Mouse (Mus musculus): ENCODE data around the gene Sntb2. TPM values are rescaled to one million over a fixed set of nuclear protein-coding genes. Genes with fewer than 3 reads are reported as not detected.
A peak's percentile ranks its signal among the peaks of the same experiment; 100 is the strongest.
"Not testable (repeated sequence)": the region's sequence is repeated elsewhere in the genome, so short reads cannot be mapped to it uniquely, and the experiment has no call there.

Gene Sntb2
- total and polyA plus RNA-seq, 3 experiments, result 3.6 to 3.8 TPM; not detected in 1

DNA sequence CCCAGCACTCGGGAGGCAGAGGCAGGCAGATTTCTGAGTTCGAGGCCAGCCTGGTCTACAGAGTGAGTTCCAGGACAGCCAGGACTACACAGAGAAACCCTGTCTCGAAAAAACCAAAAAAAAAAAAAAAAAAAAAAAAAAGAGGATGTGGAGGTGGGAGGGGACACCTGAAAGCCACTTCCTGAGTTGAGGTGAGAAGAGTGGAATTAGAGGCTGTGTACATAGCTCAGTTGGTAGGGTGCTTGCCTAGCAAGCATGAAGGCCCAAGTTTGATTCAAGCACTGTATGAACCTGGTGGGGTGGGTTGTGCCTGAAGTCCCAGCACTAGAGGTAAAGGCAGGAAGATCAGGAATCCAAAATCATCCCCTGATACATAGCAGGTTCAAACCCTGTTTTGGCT, 38.0 kb downstream of the Sntb2 start:
- H3K4me3 ChIP-seq (ENCODE audit: control insufficient read depth in 1 of 2, insufficient read depth in 1 of 2, low read depth in 2 of 2, low read length in 2 of 2); H3K79me2 ChIP-seq (ENCODE audit: control insufficient read depth, insufficient read depth, low read length, poor library complexity); H3K9ac ChIP-seq (ENCODE audit: control insufficient read depth, low read depth, low read length, poor library complexity, severe bottlenecking); H3K27me3 ChIP-seq (ENCODE audit: control insufficient read depth in 1 of 2, insufficient read depth in 2 of 2, low read length in 2 of 2); H3K27ac ChIP-seq (ENCODE audit: control insufficient read depth, low read depth, low read length); H3K9me3 ChIP-seq (replicated peaks; ENCODE audit: insufficient read depth, low read length): not testable (repeated sequence)
- peak; percentile 44 for DNase-seq (ENCODE audit: low read depth, low spot score)
- peaks cover 0 to 24% of the 10 kb centered on the region in 2 experiments; a peak in 2 of 4 replicates for H3K36me3 ChIP-seq (ENCODE audit: control insufficient read depth in 1 of 2, insufficient read depth in 2 of 2, low read length in 2 of 2)
- H3K4me1 ChIP-seq (ENCODE audit: control insufficient read depth in 1 of 2, insufficient read depth in 2 of 2, low read length in 2 of 2), result peaks cover 15 to 25% of the 10 kb centered on the region in 2 experiments
- peak; percentile 85 for TF ChIP-seq ZNF384 (IDR thresholded peaks at IDR 0.05; ENCODE audit: low read depth, low read length)

DNA sequence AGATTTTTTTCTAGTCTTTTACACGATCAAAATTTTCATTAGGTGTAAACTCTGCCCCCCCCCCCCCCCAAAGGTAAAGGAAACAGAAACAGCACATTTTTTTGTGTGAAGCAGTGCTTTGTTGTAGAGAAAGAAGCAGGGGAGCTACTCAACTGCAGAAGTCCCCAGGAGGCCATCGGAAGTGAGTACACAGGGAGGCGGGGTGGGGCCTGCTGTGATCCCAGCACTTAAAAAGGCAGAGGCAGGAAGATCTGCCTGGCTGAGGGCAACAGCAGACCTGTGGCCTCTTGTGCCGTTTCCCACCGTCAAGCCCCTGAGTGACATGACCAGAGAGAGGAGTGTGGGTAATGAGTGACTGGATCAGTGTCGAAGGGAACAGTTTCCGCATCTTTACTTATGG, 39.2 kb downstream of the Sntb2 start:
- H3K36me3 ChIP-seq (ENCODE audit: control insufficient read depth in 1 of 2, insufficient read depth in 2 of 2, low read length in 2 of 2), result peaks cover 0 to 24% of the 10 kb centered on the region in 2 experiments; a peak in 2 of 4 replicates
- no peak overlapping the region for H3K27ac ChIP-seq (ENCODE audit: control insufficient read depth, low read depth, low read length)
- H3K4me3 ChIP-seq (ENCODE audit: control insufficient read depth in 1 of 2, insufficient read depth in 1 of 2, low read depth in 2 of 2, low read length in 2 of 2), result no peak overlapping the region
- DNase-seq (ENCODE audit: low read depth, low spot score), result no peak
- H3K79me2 ChIP-seq (ENCODE audit: control insufficient read depth, insufficient read depth, low read length, poor library complexity), result no peaks in the 10 kb centered on the region
- no peak for TF ChIP-seq RAD21 (IDR thresholded peaks at IDR 0.05; ENCODE audit: low read depth, low read length)
- no peak for TF ChIP-seq SIN3A (IDR thresholded peaks at IDR 0.05; ENCODE audit: low read length)
- no peak for TF ChIP-seq JUND (IDR thresholded peaks at IDR 0.05; ENCODE audit: low read depth, low read length)
- TF ChIP-seq NRF1 (IDR thresholded peaks at IDR 0.05; ENCODE audit: insufficient read depth, low read depth, low read length, poor library complexity, severe bottlenecking), result no peak
- TF ChIP-seq MYB (IDR thresholded peaks at IDR 0.05; ENCODE audit: low read depth, low read length), result no peak
- no peak for TF ChIP-seq ZC3H11A (IDR thresholded peaks at IDR 0.05; ENCODE audit: low read depth, low read length)
- TF ChIP-seq ZNF384 (IDR thresholded peaks at IDR 0.05; ENCODE audit: low read depth, low read length), result no peak
- H3K9ac ChIP-seq (ENCODE audit: control insufficient read depth, low read depth, low read length, poor library complexity, severe bottlenecking), result no peak overlapping the region
- peaks cover 15 to 25% of the 10 kb centered on the region in 2 experiments for H3K4me1 ChIP-seq (ENCODE audit: control insufficient read depth in 1 of 2, insufficient read depth in 2 of 2, low read length in 2 of 2)
- no peaks in the 10 kb centered on the region for H3K27me3 ChIP-seq (ENCODE audit: control insufficient read depth in 1 of 2, insufficient read depth in 2 of 2, low read length in 2 of 2)
- no peaks in the 10 kb centered on the region for H3K9me3 ChIP-seq (replicated peaks; ENCODE audit: insufficient read depth, low read length)

DNA sequence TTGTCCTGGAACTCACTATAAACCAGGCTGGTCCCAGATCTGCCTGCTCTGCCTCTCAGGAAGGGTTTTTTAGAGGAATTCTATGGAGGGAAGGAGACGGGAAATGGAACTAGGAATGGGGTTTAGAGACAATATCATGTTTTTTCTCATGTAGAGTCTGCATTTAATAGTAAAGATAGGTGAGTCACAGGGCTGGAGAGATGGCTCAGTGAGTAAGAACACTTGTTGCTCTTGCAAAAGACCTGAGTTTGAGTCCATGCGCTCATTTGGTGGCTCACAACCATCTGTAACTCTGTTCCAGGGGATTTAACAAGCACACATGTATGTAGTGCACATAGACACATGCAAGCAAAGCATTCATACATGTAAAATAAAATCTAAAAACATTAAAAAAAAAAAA, 40.2 kb downstream of the Sntb2 start:
- Histone ChIP-seq H3K9me3 (replicated peaks; ENCODE audit: insufficient read depth, low read length) (no peaks in the 10 kb centered on the region), H3K79me2 (ENCODE audit: control insufficient read depth, insufficient read depth, low read length, poor library complexity) (no peaks in the 10 kb centered on the region), H3K27ac (ENCODE audit: control insufficient read depth, low read depth, low read length) (no peak overlapping the region), H3K4me3 (ENCODE audit: control insufficient read depth in 1 of 2, insufficient read depth in 1 of 2, low read depth in 2 of 2, low read length in 2 of 2) (no peak overlapping the region), H3K27me3 (ENCODE audit: control insufficient read depth in 1 of 2, insufficient read depth in 2 of 2, low read length in 2 of 2) (no peaks in the 10 kb centered on the region), H3K36me3 (ENCODE audit: control insufficient read depth in 1 of 2, insufficient read depth in 2 of 2, low read length in 2 of 2) (peaks cover 0 to 24% of the 10 kb centered on the region in 2 experiments; a peak in 2 of 4 replicates), H3K4me1 (ENCODE audit: control insufficient read depth in 1 of 2, insufficient read depth in 2 of 2, low read length in 2 of 2) (peaks cover 15 to 25% of the 10 kb centered on the region in 2 experiments), H3K9ac (ENCODE audit: control insufficient read depth, low read depth, low read length, poor library complexity, severe bottlenecking) (no peak overlapping the region)
- no peak for DNase-seq (ENCODE audit: low read depth, low spot score)
- no peak for TF ChIP-seq BHLHE40 (IDR thresholded peaks at IDR 0.05; ENCODE audit: borderline replicate concordance, low read depth, low read length)
- TF ChIP-seq RCOR1 (IDR thresholded peaks at IDR 0.05; ENCODE audit: low read depth, low read length), result no peak
- TF ChIP-seq USF2 (IDR thresholded peaks at IDR 0.05; ENCODE audit: borderline replicate concordance in 1 of 2, insufficient read depth in 1 of 2, low read depth in 1 of 2, low read length in 2 of 2), result no peak
- TF ChIP-seq EP300 (IDR thresholded peaks at IDR 0.05; ENCODE audit: low read depth in 1 of 2, low read length in 2 of 2), result no peak
- no peak for TF ChIP-seq GABPA (IDR thresholded peaks at IDR 0.05; ENCODE audit: low read depth, low read length)
- no peak for TF ChIP-seq ELF1 (IDR thresholded peaks at IDR 0.05; ENCODE audit: low read depth, low read length)
- no peak for TF ChIP-seq CHD2 (IDR thresholded peaks at IDR 0.05; ENCODE audit: low read length)
- TF ChIP-seq TAL1 (IDR thresholded peaks at IDR 0.05; ENCODE audit: low read length), result no peak
